Mouse (Mus musculus): ENCODE results near the gene Zfand4.

DNA sequence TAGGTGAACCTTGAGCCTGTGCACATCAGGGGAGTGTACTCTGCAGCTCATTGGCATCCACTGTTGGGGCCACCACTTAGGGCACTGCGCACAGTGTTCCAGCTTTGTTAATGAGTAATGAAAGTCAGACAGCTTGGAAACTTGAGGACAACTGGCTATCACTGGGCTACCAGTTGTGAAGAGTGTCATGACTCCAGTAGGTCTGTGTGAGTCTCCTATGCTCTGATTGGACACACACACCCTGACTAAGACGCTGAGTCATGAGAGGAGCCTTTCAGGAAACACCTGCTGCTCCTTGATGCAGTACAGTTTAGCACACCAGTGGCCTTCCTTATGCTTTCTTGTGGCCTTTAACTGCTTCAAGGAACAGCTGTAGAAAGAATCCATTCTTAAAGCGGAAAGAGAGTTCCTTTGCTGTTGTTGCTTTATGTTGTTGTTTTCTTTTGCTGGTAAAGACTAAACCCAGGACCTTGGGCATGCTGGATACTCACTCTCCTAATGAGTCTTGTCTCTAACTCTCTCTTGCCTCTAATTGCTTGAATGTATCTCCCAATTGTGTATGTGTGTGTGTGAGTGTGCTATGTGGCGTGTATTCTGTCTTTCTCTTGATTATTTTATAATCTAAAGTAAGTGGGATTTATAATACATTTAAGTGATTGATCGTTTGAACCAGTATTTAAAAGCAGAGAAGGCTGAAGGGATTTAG is 23.0 kb downstream of the Zfand4 start:
- TF ChIP-seq CTCF (IDR thresholded peaks at IDR 0.05; ENCODE audit: low read depth, low read length) (no peak), GATA1 (IDR thresholded peaks at IDR 0.05; ENCODE audit: borderline replicate concordance, low read length) (no peak), GATA2 (IDR thresholded peaks at IDR 0.05; ENCODE audit: borderline replicate concordance, low read depth, low read length) (no peak)
